Mouse (Mus musculus): Measurements from ENCODE around the gene Agbl4. TPM values are rescaled to one million over a fixed set of nuclear protein-coding genes. Genes with fewer than 3 reads are reported as not detected.

Gene Agbl4
- polyA plus RNA-seq, 1 experiment: 0.27 TPM

DNA sequence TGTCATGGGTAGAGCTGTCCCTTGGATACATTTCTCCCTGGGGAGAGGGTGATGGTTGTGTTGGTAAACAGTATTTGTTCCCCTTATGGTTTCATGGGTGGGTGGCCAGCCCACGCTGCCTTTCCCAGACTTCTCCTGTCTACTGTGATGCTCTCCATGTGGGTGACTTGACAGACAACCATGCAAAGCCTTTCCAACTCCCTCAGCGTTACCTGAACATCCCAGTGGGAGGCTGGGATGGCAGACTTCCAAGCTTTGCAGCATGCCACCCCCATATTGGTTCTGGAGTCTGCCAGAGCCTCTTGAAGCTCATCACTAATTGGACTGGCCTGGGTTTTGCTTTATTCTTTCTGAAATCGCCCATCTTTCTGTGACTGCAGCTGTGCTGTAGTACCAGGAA is 1101.3 kb downstream of the Agbl4 start:
- no peak for DNase-seq (ENCODE audit: low read depth)

DNA sequence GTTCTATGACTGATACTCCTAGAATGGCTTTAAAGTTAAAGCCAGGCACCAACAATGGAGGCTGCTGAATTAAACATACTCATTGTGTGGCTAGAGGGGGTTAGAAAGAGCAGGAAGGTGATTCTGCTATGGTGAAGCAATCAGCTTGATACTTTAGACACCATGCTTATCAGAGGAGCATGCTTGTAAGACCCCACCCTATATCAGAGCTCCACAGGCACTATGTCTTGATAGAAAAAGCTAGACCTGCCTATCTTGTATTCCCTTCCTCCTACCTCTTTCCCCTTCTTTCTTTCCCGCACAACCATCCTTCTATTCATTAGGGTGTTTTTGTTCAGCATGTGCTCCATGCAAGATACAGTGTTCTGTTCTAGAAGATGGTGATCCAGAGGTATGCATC is 1104.0 kb downstream of the Agbl4 start:
- no peak for DNase-seq (ENCODE audit: low read depth)

DNA sequence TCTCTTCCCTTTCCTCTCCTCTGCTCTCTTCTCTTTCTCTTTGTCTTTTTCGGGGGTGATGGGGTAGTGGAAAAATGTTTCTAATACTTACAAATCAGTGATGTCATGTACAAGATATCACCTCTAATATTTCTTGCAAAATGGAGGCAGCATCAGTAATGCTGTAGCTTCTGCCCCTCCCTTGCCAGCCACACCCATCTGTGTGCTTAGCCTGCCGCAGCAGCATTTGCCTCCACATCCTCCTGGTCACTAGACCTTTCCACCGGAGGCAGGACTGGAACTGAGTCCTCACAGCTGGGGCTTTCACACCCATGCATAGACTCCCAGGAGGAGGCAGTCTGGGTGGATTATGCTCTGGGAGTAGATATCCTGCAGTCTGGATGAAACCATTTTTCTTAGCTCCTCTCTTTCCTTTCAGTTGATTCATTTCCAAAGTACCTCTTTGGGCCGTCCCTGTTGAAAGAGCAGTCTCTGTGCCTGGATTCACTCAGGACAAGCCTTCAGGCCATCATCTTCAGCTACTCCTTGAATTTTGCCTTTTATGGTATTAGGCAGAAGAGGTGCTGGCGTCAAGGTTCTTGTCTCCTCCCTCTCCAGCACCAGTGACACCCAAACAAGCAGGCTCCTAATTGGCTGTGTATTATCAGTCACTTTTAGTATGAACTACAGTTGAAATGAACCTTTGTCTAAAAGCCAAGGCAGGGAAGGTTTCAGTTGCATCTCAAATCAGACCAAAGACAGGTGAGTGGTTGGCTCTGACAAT is 1105.7 kb downstream of the Agbl4 start:
- no peak for DNase-seq (ENCODE audit: low read depth)

DNA sequence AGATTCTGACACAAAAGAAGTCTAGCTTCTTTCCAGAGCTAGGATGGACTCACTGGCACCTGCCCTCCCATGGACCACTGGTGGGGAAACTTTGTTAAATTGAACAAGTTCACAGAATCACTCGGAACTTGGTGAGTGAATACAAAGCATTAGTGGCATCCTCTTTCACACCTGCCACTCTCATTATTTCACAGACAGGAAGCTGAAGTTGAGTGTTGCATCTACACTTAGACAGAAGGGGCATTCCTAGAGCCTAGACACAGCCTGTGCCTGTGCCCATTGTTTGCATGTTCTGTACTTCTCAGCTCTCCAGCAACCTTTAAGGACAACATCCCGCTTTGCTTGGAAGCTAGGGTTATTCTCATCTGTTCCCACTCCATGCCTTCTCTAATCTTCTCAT is 1107.5 kb downstream of the Agbl4 start:
- DNase-seq (ENCODE audit: low read depth): no peak

DNA sequence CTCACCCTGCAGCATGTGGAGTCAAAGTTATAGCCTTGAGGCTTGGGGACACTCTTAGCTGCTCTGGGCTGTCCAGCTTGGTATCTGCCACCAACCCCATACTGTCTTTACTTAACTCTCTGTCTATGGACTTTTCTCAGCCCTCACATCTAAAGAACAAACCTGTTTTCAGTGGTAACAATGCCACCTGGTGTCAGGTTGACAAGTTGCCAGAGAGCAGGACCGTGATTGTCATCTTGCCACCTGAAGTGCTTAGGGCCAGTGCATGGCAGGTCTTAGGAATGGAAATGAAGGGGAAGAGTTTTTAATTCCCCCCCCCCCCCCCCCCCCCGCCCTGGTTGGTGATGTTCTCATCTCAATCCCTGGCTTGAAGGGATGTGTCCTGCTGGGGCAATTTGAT is 1112.7 kb downstream of the Agbl4 start:
- no peak for DNase-seq (ENCODE audit: low read depth)

DNA sequence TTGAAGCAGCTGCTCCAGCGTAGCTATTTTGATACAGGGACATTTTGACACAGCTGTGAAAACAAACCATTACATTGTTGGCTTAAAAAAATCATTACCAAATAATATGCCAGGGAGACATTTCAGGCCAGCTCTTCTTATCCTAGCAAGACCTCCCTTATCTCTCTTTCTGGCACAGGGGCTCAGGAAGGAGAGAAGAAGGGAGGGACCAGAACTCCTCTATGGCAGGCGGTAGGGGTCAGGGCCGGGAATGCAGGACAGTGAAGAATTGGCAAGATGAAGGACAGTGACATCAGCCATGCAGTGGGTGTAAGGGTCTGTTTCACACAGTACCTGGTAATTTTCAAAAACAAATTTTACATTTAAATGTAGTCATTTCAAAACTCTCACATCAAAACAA is 1116.5 kb downstream of the Agbl4 start:
- DNase-seq (ENCODE audit: low read depth): no peak

DNA sequence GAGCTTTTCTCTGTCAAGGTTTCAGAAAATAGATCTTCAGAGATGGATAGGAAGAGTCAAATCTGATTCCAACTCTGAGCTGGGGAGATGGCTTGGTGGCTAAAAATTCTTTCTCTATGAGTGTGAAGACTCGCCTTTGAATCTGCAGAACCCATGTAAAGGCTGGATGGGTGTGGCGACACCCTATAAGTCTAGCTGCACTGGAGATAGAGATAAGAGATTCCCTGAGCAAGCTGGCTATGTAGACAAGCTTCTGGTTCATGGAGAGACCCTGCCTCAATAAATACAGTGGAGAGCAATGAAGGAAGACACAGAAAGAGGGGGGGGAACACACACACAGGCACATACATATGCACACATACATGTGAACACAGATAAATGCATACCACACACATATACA is 1118.7 kb downstream of the Agbl4 start:
- no peak for DNase-seq (ENCODE audit: low read depth)

DNA sequence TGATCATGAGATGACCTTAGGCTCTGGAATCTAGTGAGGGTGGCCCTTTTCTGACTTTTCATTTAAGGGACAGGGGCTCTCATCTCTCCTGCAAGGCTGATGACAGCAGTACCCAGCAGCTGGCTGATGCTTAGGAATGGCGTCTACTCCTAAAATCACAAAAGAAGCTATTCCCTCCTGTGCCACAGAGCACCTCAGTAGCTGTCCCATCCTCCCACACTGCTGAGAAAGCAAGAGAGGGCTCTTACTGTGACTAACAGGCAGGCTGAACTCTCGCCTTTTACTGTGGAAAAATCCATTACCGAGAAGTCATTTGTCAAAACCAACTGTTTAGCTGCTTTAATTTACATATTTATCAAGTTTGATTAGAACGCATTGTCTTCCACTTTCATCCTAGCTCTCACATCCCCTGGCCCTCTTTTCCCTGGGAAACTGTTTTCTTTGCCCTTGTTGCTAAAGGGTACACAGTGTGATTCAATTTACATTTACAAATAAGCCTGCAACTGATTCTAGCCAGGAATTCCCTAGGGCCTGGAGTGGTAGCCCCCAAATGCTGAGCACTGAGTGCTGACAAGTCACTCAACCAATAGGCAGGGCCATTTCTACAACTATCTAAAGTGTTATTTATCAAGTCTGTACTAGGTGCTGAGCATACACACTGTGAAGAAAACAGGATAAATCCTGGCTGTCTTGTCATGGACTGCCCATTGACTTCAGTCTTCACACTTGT is 1119.8 kb downstream of the Agbl4 start:
- no peak for DNase-seq (ENCODE audit: low read depth)

DNA sequence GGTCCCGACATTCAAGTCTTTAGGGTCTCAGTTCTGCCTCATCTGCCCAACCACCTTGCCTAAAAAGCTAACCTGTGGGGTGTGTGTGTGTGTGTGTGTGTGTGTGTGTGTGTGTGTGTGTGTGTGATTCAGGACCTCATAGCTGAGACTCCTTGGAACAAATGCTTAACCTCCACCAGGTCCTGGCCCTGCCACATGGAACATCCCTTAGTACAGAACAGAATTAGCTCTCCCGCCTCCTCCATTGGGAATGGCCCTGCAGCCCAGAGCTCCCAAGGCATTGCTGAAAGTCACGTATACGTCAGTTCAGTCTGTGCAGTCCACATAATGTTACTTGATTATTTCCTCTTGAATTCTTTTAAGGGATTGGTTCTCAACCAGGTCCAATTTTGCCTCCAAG is 1120.7 kb downstream of the Agbl4 start:
- no peak for DNase-seq (ENCODE audit: low read depth)

DNA sequence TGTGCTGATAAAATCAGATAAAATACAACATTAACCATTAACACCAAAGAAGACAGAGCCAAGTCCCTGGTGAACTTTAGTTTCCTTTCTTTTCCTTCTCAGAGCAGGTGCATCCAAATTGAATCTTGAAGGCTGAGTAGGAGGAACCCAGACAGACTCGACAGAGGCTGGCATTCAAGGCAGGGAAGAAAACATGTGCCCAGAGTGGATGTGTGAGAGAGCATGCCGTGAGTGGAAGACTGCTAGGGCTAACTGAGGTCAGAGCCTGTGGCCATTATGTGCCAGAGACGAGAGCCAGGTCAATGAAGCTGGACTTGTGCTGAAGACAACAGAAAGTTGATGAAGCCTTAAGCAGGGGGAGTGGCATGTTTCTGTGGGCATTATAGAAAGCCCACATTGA is 1121.8 kb downstream of the Agbl4 start:
- DNase-seq (ENCODE audit: low read depth): no peak

DNA sequence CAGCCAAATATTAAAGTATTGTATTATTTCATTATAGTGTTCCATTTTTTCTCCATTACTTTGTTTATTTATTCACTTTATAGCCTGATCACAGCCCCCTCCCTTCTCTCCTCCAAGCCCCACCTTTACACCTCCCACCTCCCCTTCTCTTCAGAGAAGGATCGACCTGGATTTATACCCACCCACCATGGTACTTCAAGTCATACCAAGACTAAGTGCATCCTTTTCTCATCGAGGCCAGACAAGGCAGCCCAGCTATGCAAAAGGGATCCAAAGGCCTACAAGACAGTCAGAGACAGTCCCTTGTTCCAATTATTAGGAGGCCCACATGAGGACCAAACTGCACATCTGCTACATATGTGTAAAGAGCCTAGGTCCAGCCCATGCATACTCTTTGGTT is 1122.5 kb downstream of the Agbl4 start:
- DNase-seq (ENCODE audit: low read depth): no peak

DNA sequence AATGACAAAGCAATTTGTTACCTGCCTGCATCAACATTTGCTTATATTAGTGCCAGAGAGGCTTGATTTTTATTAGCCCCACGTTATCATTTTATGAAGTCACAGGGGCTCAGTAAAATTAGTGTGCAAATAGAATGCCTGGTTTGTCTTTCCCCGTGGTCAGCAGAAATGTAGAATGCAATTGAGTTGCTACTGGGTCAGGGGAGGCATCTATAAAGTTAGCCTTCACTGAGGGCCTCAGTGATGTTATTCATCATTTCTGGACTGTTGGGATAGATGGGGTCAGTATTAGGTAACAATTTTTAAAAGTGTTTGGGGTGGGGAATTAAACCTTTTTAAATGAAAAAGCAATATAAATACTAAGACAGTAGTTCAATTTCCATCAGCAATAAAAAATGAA is 1125.5 kb downstream of the Agbl4 start:
- DNase-seq (ENCODE audit: low read depth): no peak

DNA sequence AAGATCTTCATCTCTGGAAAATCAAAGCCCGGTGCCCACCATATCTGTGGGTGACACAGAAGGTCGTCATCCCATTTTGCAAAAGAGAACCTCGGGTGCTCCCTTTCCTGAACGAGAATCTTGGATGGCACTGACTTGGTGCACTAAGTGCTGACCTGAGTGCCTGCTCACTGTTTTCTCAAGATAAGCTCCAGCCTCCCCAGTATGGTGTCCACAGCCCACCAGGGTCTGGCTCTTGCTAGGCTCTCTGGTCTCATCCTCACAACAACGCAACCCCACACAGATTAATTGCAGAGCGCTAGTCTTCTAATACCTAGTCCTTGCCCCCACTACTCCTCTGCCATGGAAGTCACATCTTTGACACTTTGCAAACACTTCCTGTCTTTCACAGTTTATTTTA is 1131.5 kb downstream of the Agbl4 start:
- no peak for DNase-seq (ENCODE audit: low read depth)

DNA sequence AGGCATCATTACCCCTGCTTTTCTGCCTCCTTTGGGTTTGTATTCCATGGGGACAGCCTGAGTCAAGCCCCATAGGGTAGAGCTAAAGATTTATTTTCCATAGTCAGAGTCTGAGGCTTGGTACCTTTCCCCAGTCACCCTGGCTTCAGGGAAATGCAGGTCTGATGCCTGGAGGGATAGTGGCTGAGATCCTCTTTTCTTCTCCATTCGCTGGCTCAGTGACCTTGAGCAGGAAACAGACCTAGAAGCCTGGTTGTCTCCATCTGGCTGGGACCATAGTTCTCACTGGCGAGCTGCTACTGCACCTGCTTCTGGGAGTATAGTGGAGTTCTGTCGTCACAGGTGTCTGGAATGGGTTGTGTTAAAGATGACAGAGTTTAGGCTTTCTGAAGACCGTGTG is 1132.5 kb downstream of the Agbl4 start:
- no peak for DNase-seq (ENCODE audit: low read depth)

DNA sequence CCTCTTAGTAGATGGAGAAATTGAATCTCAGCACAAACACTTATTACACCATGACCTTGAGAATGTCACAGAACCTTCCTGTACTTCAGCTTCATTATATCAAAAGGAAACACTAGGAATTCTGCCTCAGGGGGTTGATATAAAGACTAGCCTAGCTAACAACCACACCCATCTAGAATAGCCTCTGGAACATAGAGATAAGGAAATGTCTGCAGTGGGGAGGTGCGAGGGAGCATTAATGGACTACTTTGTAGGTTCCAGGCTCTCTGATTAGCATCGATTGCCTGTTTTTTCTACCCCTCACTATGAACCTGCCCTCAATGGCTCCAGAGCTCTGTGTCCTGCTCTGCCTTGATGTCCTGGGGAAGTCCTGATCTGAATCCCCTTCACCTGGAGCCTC is 1133.1 kb downstream of the Agbl4 start:
- no peak for DNase-seq (ENCODE audit: low read depth)

DNA sequence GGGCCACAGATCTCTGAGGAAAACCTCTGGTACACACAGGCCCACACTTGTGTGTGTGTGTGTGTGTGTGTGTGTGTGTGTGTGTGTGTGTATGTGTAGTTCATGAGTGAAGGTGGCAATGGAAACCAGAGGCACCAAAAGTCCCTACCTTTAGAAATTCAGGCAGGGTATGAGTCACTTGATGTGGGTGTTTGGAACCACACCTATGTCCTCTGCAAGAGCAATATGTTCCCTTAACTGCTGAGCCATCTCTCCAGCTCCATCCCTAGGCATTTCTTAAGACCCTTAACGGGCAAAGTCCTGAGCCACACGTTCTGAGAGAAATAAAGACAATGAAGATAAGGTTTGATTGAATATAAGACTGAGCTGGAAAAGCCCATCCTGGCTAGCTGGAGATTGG is 1147.2 kb downstream of the Agbl4 start:
- no peak for DNase-seq (ENCODE audit: low read depth)

DNA sequence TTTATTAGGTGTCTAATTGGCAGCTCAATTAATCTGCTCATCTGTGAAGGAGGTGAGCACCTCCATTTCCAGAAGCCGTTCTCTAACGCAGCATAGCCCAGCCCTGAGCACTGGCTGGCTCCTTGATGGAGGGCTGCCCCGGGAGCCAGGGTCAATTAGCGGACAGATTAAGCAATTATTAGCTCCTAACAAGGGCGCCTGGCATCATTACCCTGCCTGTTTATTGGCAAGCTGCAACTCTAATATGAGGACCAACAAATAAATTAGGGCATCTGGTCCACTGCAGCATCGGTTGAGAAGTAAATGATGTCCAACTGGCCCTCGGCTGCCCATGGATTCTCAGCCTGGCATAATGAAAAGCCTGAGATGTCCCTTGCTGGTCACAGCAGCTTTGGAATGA is 1148.5 kb downstream of the Agbl4 start:
- no peak for DNase-seq (ENCODE audit: low read depth)

DNA sequence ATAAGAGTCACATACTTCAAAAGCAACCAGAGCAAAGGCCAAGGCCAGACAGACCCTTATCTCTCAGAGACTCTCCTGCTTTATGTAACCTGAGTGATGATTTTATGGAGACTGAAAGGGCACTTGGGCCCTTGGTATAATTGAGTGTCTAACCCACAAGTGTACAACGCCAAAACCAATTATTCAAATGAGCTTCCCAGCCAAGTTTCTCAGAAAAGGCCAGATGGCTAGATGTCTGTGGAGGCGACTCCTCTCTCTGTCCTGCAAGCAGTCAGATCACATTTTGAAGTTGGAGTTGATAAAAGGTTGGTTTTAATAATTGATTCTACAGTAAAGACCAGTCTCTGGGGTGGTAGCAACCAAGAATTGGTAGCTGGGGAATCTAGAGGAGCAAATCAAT is 1158.0 kb downstream of the Agbl4 start:
- no peak for DNase-seq (ENCODE audit: low read depth)

DNA sequence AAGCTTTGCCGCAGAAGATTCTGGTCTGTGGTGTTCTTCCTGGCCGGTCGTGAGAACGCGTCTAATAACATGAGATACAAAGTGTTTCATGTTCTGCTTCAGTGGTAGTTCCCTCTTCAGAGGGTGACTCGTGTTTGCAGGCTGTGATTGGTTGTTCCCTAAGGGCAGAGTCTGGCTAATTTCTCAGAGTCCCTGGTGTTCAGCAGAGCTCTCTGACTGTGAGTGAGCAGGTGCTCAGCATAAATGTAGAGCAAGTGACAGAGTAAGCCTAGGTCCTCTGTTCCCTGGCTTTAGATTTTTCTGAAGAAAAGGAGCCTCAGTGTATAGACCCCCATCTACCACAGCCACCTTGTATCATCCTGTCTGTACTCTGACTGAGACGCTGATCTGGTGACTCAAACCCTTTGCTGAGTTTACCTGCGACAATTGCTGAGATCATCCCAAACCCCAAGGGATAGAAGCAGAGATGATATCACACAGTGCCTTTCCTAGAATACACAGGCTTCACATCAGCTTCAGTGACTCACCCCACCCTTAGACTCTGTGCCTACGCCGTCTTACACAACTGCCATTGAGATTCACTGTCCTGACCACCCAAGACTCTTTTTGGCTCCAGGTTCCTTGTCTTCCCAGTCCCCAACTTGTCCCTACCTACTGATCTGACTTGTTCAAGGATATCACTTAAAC is 1179.8 kb downstream of the Agbl4 start:
- DNase-seq (ENCODE audit: low read depth): no peak

DNA sequence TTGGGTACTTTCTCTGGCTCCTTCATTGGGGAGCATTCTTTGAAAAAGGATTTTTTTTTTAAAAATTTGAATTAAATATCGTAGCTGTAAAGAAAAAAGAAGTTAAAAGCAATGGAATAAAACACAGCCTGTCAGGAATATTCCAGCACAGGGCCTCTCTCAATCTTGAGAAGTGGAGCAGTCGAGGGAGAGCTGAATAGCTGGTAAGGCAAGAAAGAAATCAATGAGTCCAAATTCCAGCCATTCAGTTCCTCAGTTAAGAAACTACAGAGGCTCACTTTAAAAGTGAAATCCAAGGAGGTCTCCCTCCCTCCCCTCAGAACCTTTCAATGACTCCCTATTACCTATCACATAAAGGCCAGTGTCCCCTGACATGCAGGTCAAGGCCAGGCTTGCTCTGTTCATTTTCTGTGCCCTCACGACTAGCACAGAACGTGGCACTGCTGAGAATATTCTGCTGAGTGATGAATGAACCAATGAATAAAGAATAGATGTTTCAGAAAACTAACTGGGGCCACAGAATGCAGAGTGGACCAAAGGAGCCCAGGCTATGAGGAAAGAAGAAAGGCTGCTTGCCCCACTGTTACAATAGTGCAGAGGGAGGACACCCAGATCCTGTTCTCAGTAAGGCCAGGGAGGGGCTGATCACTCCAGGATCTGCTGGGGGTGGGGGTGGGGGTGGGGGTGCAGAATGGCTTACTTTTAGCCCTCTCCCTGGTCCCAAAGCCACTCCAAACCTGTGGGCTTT is 1181.8 kb downstream of the Agbl4 start:
- DNase-seq (ENCODE audit: low read depth): no peak

DNA sequence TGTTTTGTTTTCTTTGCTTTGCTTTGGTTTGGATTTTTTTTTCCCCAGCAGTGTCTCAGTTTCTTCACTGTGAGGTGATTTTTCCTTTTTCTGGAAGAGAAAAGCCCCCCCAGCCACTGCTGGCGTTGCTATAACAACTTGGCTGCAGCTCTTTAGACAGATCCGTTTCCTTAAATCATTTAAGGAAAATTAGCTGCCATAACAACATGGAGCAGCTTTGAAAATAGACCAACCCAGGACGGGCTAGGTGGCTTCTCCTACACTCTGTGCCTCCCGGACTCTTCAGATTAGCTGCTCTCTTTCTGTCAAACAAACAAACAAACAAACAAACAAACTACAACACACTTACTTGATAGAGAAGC is 1182.4 kb downstream of the Agbl4 start:
- DNase-seq (ENCODE audit: low read depth): no peak

DNA sequence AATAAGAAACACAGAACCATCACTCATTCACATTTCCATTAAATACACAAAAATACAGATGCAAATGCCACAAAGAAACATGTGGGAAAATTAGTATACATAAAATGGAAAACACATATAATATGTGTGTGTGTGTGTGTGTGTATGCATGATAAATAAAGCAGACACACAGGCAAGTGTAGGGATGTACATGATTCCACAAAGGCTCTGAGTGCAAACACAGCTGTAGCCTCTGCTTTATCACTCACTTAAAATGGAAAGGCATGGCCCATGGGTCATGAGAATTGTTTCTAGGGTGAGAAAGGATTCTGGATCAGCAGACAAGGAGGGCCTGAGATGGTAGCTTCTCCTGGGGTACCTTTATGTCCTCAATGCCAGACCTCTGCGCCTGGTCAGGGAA is 1182.8 kb downstream of the Agbl4 start:
- DNase-seq (ENCODE audit: low read depth): no peak
